Mouse (Mus musculus) right cerebral cortex, postnatal 14 days (tissue): ENCODE results near the gene Timmdc1.

Experiments used
- DNase-seq: peaks from one replicate; pipeline ENCODE4 v3.0.0; 2022

Timmdc1 gene

GRCm38 (mm10) chr16:38522129-38523084 is at the start of gene Timmdc1:
Gene Timmdc1 (minus strand): TSS chr16:38522663.
- peak; percentile 94 for DNase-seq

GRCm38 (mm10) chr16:38571481-38571880 is 49.0 kb upstream of the Timmdc1 start:
- DNase-seq = no peak

- DNase-seq = no peak
Measured at GRCm38 (mm10) chr16:38568192-38568591, 45.7 kb upstream of the Timmdc1 start.

- DNase-seq = no peak
Measured at GRCm38 (mm10) chr16:38563516-38563915, 41.1 kb upstream of the Timmdc1 start.

GRCm38 (mm10) chr16:38562968-38563327 is 40.5 kb upstream of the Timmdc1 start:
- DNase-seq = no peak

- DNase-seq = peak; percentile 96
Measured at GRCm38 (mm10) chr16:38562131-38562967, 39.9 kb upstream of the Timmdc1 start.

GRCm38 (mm10) chr16:38558221-38558748 is 35.8 kb upstream of the Timmdc1 start, which contains the start of gene Tmem39a:
Gene Tmem39a (plus strand): TSS chr16:38558698.
- DNase-seq = no peak

- DNase-seq = no peak
Measured at GRCm38 (mm10) chr16:38555988-38556387, 33.5 kb upstream of the Timmdc1 start.

GRCm38 (mm10) chr16:38549479-38550396 is 27.3 kb upstream of the Timmdc1 start, which contains the start of gene Poglut1:
Gene Poglut1 (minus strand): TSS chr16:38550258.
- DNase-seq = peak; percentile 84

- no peak for DNase-seq
Measured at GRCm38 (mm10) chr16:38548000-38548399, 25.5 kb upstream of the Timmdc1 start.

GRCm38 (mm10) chr16:38538716-38539380 is 16.4 kb upstream of the Timmdc1 start:
- DNase-seq = no peak

- peak; percentile 84 for DNase-seq
Measured at GRCm38 (mm10) chr16:38536544-38537146, 14.2 kb upstream of the Timmdc1 start.

GRCm38 (mm10) chr16:38526264-38526663 is 3.8 kb upstream of the Timmdc1 start:
- DNase-seq = no peak

- DNase-seq = no peak
Measured at GRCm38 (mm10) chr16:38521211-38521987, 1.1 kb downstream of the Timmdc1 start.

GRCm38 (mm10) chr16:38519140-38519539 is 3.3 kb downstream of the Timmdc1 start:
- DNase-seq = no peak

- DNase-seq = no peak
Measured at GRCm38 (mm10) chr16:38510846-38511245, 11.6 kb downstream of the Timmdc1 start.

GRCm38 (mm10) chr16:38506041-38506634 is 16.3 kb downstream of the Timmdc1 start:
- DNase-seq = peak; percentile 51

- DNase-seq = no peak
Measured at GRCm38 (mm10) chr16:38503528-38503927, 18.9 kb downstream of the Timmdc1 start.

GRCm38 (mm10) chr16:38502469-38502868 is 20.0 kb downstream of the Timmdc1 start:
- no peak for DNase-seq
